Mouse (Mus musculus) C2C12 (cell line): ENCODE results near the gene Sh2b1.

Experiments used
- CEBPB ChIP-seq: IDR thresholded peaks from one replicate; pipeline ENCODE4 v1.6.1; 2011; ENCODE audit warnings: low read depth, mild to moderate bottlenecking, control low read depth, moderate library complexity
- USF1 ChIP-seq: IDR thresholded peaks from one replicate; pipeline ENCODE4 v1.6.1; 2011; ENCODE audit warnings: low read depth, mild to moderate bottlenecking, control low read depth, moderate library complexity

DNA sequence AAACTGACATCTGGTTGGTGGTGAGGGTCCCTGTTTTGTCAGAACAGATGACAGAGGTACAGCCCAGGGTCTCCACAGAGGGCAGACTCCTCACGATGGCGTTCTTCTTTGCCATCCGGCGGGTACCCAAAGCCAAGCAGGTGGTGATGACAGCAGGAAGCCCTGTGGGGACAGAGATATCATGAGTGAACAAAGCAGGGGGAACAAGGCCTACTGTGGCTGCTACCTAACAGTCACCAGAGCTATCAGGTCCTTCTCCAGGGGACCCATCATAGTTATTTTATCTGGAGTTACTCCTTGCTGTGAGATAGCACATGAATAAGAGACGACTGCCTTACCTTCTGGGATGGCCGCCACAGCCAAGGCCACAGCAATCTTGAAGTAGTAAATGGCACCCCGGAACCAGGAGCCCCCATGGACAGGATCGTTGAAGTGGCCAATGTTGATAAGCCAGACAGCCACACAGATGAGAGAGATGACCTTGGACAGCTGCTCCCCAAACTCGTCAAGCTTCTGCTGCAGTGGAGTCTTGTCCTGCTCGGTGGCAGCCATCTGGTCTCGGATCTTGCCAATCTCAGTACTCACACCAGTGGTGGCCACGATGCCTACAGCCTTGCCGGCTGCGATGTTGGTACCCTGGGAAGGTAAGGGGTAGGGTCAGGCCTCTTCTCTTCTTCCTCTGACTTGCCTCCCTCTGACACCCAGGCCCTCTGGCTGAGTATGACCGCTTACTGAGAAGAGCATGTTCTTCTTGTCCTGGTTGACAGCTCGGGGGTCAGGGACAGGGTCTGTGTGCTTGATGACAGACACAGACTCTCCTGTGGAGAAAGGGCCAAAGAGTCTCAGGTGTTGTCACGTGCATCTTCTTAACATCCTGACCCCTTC, 18.6 kb downstream of the Sh2b1 start:
- TF ChIP-seq USF1, result no peak
- TF ChIP-seq CEBPB, result no peak
